Mouse (Mus musculus): Measurements from ENCODE around the gene Pfn1.

Pfn1 gene

GRCm38 (mm10) chr11:70654198-70654922, at the start of gene Pfn1:
Gene Pfn1 (minus strand): TSS chr11:70654644.
- DNase-seq = peak; percentile 83 to 86

- DNase-seq = peak in 1 of 2 experiments; percentile 25
Observed at GRCm38 (mm10) chr11:70702781-70703180, 48.3 kb upstream of the Pfn1 start.

- DNase-seq = no peak
Observed at GRCm38 (mm10) chr11:70701984-70702733, 47.7 kb upstream of the Pfn1 start.

GRCm38 (mm10) chr11:70701221-70701955, 46.9 kb upstream of the Pfn1 start:
- no peak for DNase-seq

- peak; percentile 72 to 79 for DNase-seq
Observed at GRCm38 (mm10) chr11:70700613-70701012, 46.2 kb upstream of the Pfn1 start.

- DNase-seq = peak; percentile 98 to 99
Observed at GRCm38 (mm10) chr11:70699722-70700556, 45.5 kb upstream of the Pfn1 start, which contains the start of the genes Inca1 and Kif1c. Gene Inca1 (minus strand): TSS chr11:70700155. Gene Kif1c (plus strand): TSS chr11:70700548.

- no peak for DNase-seq
Observed at GRCm38 (mm10) chr11:70699051-70699450, 44.6 kb upstream of the Pfn1 start.

- DNase-seq = no peak
Observed at GRCm38 (mm10) chr11:70697376-70697775, 42.9 kb upstream of the Pfn1 start.

- DNase-seq = no peak
Observed at GRCm38 (mm10) chr11:70693504-70693903, 39.1 kb upstream of the Pfn1 start.

- no peak for DNase-seq
Observed at GRCm38 (mm10) chr11:70689578-70689977, 35.1 kb upstream of the Pfn1 start.

GRCm38 (mm10) chr11:70688372-70688771, 33.9 kb upstream of the Pfn1 start:
- no peak for DNase-seq

- peak; percentile 95 for DNase-seq
Observed at GRCm38 (mm10) chr11:70687601-70688199, 33.3 kb upstream of the Pfn1 start, which contains the start of gene Camta2. Gene Camta2 (minus strand): TSS chr11:70688105.

- peak; percentile 71 to 75 for DNase-seq
Observed at GRCm38 (mm10) chr11:70686901-70687566, 32.6 kb upstream of the Pfn1 start.

- no peak for DNase-seq
Observed at GRCm38 (mm10) chr11:70683640-70684039, 29.2 kb upstream of the Pfn1 start.

- peak; percentile 58 to 81 for DNase-seq
Observed at GRCm38 (mm10) chr11:70681897-70682581, 27.6 kb upstream of the Pfn1 start.

- no peak for DNase-seq
Observed at GRCm38 (mm10) chr11:70681170-70681569, 26.7 kb upstream of the Pfn1 start.

GRCm38 (mm10) chr11:70679894-70680293, 25.4 kb upstream of the Pfn1 start:
- no peak for DNase-seq

- DNase-seq = no peak
Observed at GRCm38 (mm10) chr11:70679361-70679760, 24.9 kb upstream of the Pfn1 start.

- DNase-seq = no peak
Observed at GRCm38 (mm10) chr11:70678576-70678975, 24.1 kb upstream of the Pfn1 start.

GRCm38 (mm10) chr11:70678092-70678491, 23.6 kb upstream of the Pfn1 start:
- DNase-seq = no peak

GRCm38 (mm10) chr11:70674501-70674900, 20.1 kb upstream of the Pfn1 start:
- no peak for DNase-seq

Measured in cerebellum, postnatal 14 days (tissue).